Mouse (Mus musculus) kidney, embryonic 14.5 days (tissue): ENCODE results near the gene Kdm5a. TPM values are rescaled to one million over a fixed set of nuclear protein-coding genes. Genes with fewer than 3 reads are reported as not detected.

Source experiments
- ATAC-seq: fragments of 200-750 bp; cut with Nextera tagmentation; 2 replicates; pipeline ENCODE4 v1.8.0; 2017; ENCODE audit warnings: moderate number of reproducible peaks, mild to moderate bottlenecking, moderate TSS enrichment, moderate library complexity; ENCODE audit not compliant: low FRiP score, low TSS enrichment
- H3K27ac ChIP-seq: fragments of 300-500 bp; sonication (generic); 2 replicates; pipeline ENCODE4 v1.5.1; 2014; ENCODE audit warnings: low read depth, mild to moderate bottlenecking, low read length, moderate library complexity, mixed read lengths
- H3K27me3 ChIP-seq: fragments of 300-500 bp; sonication (generic); 2 replicates; pipeline ENCODE4 v1.6.1; 2014; ENCODE audit warnings: mild to moderate bottlenecking, low read length; ENCODE audit not compliant: control insufficient read depth, insufficient read depth
- H3K36me3 ChIP-seq: fragments of 300-500 bp; sonication (generic); 2 replicates; pipeline ENCODE4 v1.6.1; 2014; ENCODE audit warnings: low read length, mixed read lengths; ENCODE audit not compliant: control insufficient read depth, insufficient read depth
- H3K4me1 ChIP-seq: fragments of 300-500 bp; sonication (generic); 2 replicates; pipeline ENCODE4 v1.6.1; 2014; ENCODE audit warnings: low read length, mixed read lengths; ENCODE audit not compliant: control insufficient read depth, insufficient read depth
- H3K4me2 ChIP-seq: fragments of 300-500 bp; sonication (generic); replicated peaks from 2 replicates; pipeline ENCODE4 v1.6.1; 2014; ENCODE audit warnings: low read depth, mild to moderate bottlenecking, low read length
- H3K4me3 ChIP-seq: fragments of 300-500 bp; sonication (generic); 2 replicates; pipeline ENCODE4 v1.5.1; 2014; ENCODE audit warnings: mild to moderate bottlenecking, low read length
- H3K9ac ChIP-seq: fragments of 300-500 bp; sonication (generic); 2 replicates; pipeline ENCODE4 v1.6.1; 2014; ENCODE audit warnings: low read depth, mild to moderate bottlenecking, low read length, moderate library complexity
- H3K9me3 ChIP-seq: fragments of 300-500 bp; sonication (generic); 2 replicates; pipeline ENCODE4 v1.6.1; 2016; ENCODE audit warnings: low read length; ENCODE audit not compliant: control insufficient read depth
- WGBS: fragments of 180-500 bp; shearing (Covaris S2); extraction: QIAGEN DNeasy Blood & Tissue Kit; methylation state at CpG from one replicate; pipeline ENCODE4 v1.1.7; 2014; 5-methylcytosine and 5-hydroxymethylcytosine counted together
- polyA plus RNA-seq: library from polyadenylated mRNA; unstranded; fragments of >200 nt; fragmentation: Nextera tagmentation; extraction: Ambion mirVana; gene quantifications from 2 replicates; pipeline ENCODE4 v1.2.1, GENCODE M21; 2014

Gene Kdm5a
- polyA plus RNA-seq, 1 experiment from 2014 or later = 59.4 TPM

GRCm38 (mm10) chr6:120464406-120464939 is 100.5 kb downstream of the Kdm5a start:
- peaks cover 5% of the 10 kb centered on the region; the same call in 1 of the 2 replicates for H3K4me1 ChIP-seq
- no peak overlapping the region; the same call in 1 of the 2 replicates for H3K4me2 ChIP-seq
- no peak for ATAC-seq
- H3K9me3 ChIP-seq = no peaks in the 10 kb centered on the region
- H3K36me3 ChIP-seq = no peaks in the 10 kb centered on the region
- H3K9ac ChIP-seq = peak overlapping the region; percentile 15; the same call in 1 of the 2 replicates
- peak overlapping the region; percentile 52; the same call in 1 of the 2 replicates for H3K4me3 ChIP-seq
- WGBS = 45% methylated on average over 9 of the region's 9 CpGs
- H3K27me3 ChIP-seq = peaks cover 38% of the 10 kb centered on the region
- H3K27ac ChIP-seq = no peak overlapping the region

GRCm38 (mm10) chr6:120465393-120465792 is 101.5 kb downstream of the Kdm5a start:
- no peak overlapping the region for H3K27ac ChIP-seq
- H3K9me3 ChIP-seq = no peaks in the 10 kb centered on the region
- no peaks in the 10 kb centered on the region for H3K36me3 ChIP-seq
- no peak overlapping the region for H3K9ac ChIP-seq
- peaks cover 38% of the 10 kb centered on the region for H3K27me3 ChIP-seq
- peaks cover 5% of the 10 kb centered on the region; the same call in 1 of the 2 replicates for H3K4me1 ChIP-seq
- H3K4me3 ChIP-seq = no peak overlapping the region
- no peak for ATAC-seq
- no peak overlapping the region for H3K4me2 ChIP-seq
- WGBS = 26% methylated on average over 4 of the region's 4 CpGs

DNA sequence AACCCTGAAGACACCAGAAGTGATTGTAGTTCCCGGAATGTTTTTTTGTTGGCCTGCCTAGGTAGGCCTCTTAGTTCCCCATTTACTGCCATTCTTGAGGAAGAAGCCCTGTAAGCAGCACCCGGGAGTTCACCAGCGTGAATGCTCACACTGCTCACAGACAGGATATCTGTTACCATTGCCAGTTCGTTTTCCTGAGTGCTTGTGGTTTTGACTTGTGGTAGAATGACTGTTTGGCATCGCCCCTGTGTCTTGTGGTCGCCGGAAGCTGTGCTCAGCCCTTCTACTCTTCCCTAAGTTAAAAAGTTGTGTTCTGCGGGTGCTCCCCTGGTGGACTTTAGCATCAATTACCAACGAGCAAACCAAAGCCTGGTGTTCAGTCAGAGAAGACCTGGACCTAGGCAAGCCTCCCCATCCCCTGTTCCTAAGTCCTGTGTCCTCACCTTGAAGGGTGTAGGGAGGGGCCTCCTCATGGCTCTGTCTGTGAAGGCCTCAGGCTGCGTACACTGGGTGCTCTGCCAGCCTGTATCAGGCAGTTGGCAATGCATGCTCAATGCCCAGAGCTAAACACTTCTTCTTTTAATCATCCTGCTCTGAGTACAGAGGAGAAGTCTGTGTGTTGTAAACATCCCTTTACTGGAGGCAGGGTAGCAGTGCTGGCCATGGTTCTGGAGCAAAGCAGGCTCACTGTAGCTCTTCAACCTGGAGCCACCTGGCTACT is 102.8 kb downstream of the Kdm5a start:
- Histone ChIP-seq H3K9ac (no peak overlapping the region), H3K4me3 (no peak overlapping the region), H3K36me3 (no peaks in the 10 kb centered on the region), H3K4me2 (no peak overlapping the region), H3K4me1 (peaks cover 5% of the 10 kb centered on the region; the same call in 1 of the 2 replicates), H3K27ac (no peak overlapping the region), H3K9me3 (no peaks in the 10 kb centered on the region), H3K27me3 (peaks cover 30% of the 10 kb centered on the region)
- 72% methylated on average over 10 of the region's 10 CpGs for WGBS
- ATAC-seq = no peak

GRCm38 (mm10) chr6:120468259-120468658 is 104.3 kb downstream of the Kdm5a start:
- 88% methylated on average over 4 of the region's 4 CpGs for WGBS
- H3K4me1 ChIP-seq = peaks cover 5% of the 10 kb centered on the region; the same call in 1 of the 2 replicates
- H3K36me3 ChIP-seq = no peaks in the 10 kb centered on the region
- H3K9me3 ChIP-seq = no peaks in the 10 kb centered on the region
- H3K4me3 ChIP-seq = no peak overlapping the region
- H3K27ac ChIP-seq = no peak overlapping the region
- no peak overlapping the region for H3K4me2 ChIP-seq
- no peak for ATAC-seq
- H3K27me3 ChIP-seq = peaks cover 17% of the 10 kb centered on the region
- H3K9ac ChIP-seq = no peak overlapping the region

GRCm38 (mm10) chr6:120469268-120469667 is 105.3 kb downstream of the Kdm5a start:
- peaks cover 7% of the 10 kb centered on the region; the same call in 1 of the 2 replicates for H3K27me3 ChIP-seq
- WGBS = 71% methylated on average over 3 of the region's 3 CpGs
- no peaks in the 10 kb centered on the region for H3K36me3 ChIP-seq
- H3K27ac ChIP-seq = no peak overlapping the region
- no peaks in the 10 kb centered on the region for H3K4me1 ChIP-seq
- H3K4me3 ChIP-seq = no peak overlapping the region
- H3K9ac ChIP-seq = no peak overlapping the region
- H3K4me2 ChIP-seq = no peak overlapping the region
- ATAC-seq = no peak
- no peaks in the 10 kb centered on the region for H3K9me3 ChIP-seq

- H3K4me2 ChIP-seq = no peak overlapping the region
- ATAC-seq = no peak
- H3K27ac ChIP-seq = no peak overlapping the region
- no peaks in the 10 kb centered on the region for H3K4me1 ChIP-seq
- no peak overlapping the region for H3K4me3 ChIP-seq
- H3K27me3 ChIP-seq = peaks cover 6% of the 10 kb centered on the region; the same call in 1 of the 2 replicates
- H3K36me3 ChIP-seq = no peaks in the 10 kb centered on the region
- no peak overlapping the region for H3K9ac ChIP-seq
- no peaks in the 10 kb centered on the region for H3K9me3 ChIP-seq
Observed at GRCm38 (mm10) chr6:120469770-120470169, 105.8 kb downstream of the Kdm5a start.

DNA sequence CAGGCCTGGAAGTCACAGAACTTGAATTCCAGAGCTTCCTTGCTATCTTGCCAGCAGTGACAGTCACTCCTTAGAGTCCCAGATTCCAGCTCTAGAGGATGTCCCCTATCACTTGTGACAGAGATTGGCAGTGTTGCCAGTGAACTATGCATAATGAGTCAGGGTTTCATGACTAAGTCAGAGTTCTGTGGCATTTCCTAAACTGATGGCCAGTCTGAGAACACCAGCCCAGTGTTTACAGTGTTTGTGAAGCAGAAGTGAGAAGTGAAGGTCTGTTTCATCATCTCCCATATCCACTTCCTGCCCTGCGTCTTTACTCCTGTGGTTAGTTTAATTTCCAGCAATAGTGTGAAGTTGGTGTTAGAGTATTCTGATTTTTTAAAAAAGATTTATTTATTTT is 106.7 kb downstream of the Kdm5a start:
- no peak for ATAC-seq
- Histone ChIP-seq H3K9me3 (no peaks in the 10 kb centered on the region), H3K4me2 (no peak overlapping the region), H3K4me1 (no peaks in the 10 kb centered on the region), H3K4me3 (no peak overlapping the region), H3K27me3 (no peaks in the 10 kb centered on the region), H3K9ac (no peak overlapping the region), H3K27ac (no peak overlapping the region), H3K36me3 (no peaks in the 10 kb centered on the region)
- WGBS = 82% methylated on average over 1 of the region's 1 CpGs

DNA sequence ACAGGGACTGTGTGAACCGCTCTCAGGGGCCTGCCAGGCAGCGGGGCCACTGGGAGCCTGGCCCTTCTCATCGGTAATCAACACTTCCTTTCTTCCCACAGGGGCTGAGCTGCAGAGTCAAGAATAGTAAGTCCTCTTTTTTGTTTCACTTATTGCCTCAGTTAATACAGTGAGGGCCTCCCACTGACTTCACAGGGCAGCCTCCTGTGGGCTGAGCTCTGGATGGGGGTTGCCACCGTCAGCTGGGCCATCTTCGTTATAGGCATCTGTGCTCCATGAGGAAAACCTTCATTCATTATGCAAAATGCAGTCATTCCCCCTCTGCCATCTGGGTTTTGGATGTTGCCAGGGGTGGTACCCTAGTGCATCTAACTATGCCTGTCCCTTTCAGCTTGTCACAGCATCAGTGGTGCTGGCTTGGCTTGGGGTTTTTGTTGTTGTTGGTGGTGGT is 108.1 kb downstream of the Kdm5a start:
- WGBS = 16% methylated on average over 5 of the region's 5 CpGs
- ATAC-seq = no peak
- no peak overlapping the region for H3K27ac ChIP-seq

GRCm38 (mm10) chr6:120472455-120473140 is 108.7 kb downstream of the Kdm5a start:
- H3K27me3 ChIP-seq = no peaks in the 10 kb centered on the region
- H3K9me3 ChIP-seq = no peaks in the 10 kb centered on the region
- H3K4me3 ChIP-seq = no peak overlapping the region
- H3K4me2 ChIP-seq = no peak overlapping the region
- no peaks in the 10 kb centered on the region for H3K4me1 ChIP-seq
- no peak overlapping the region for H3K27ac ChIP-seq
- no peaks in the 10 kb centered on the region for H3K36me3 ChIP-seq
- H3K9ac ChIP-seq = no peak overlapping the region
- 25% methylated on average over 8 of the region's 8 CpGs for WGBS
- ATAC-seq = no peak

More for the DNA sequence above, 108.1 kb downstream of the Kdm5a start:
- no peaks in the 10 kb centered on the region for H3K9me3 ChIP-seq
- no peak overlapping the region for H3K4me3 ChIP-seq
- H3K4me2 ChIP-seq = no peak overlapping the region
- H3K9ac ChIP-seq = no peak overlapping the region
- no peaks in the 10 kb centered on the region for H3K27me3 ChIP-seq
- H3K4me1 ChIP-seq = no peaks in the 10 kb centered on the region
- H3K36me3 ChIP-seq = no peaks in the 10 kb centered on the region
